Comparison of ENCODE assay signal across 14 mouse cellular contexts in genomic region chr11:102293971-102294370, GRCm38 (mm10). TPM values are rescaled to one million over a fixed set of nuclear protein-coding genes. Genes with fewer than 3 reads are reported as not detected.
DNase-seq lines count a peak whose midpoint lies in the region; ATAC-seq and TF ChIP-seq lines count a peak whose summit lies in the region.
"Had no signal": no experiment of that assay in that cellular context is flagged by ENCODE, and none has a peak within 500 bp of the region (broad histone marks: within the 10 kb centered on the region; RNA-seq: fewer than 3 reads in every experiment).

No protein-coding gene starts in this region.

- H3K9ac ChIP-seq in heart, postnatal 0 days (replicated peaks; ENCODE audit: low read depth, low read length), result peak overlapping the region; percentile 9; the same call in 1 of the 2 replicates
- no peak overlapping the region for H3K9ac ChIP-seq in neural tube, embryonic 11.5 days (ENCODE audit: low read length)
- H3K9ac ChIP-seq in hindbrain, embryonic 14.5 days, result peak overlapping the region; percentile 87; the same call in 1 of the 2 replicates
- H3K9ac ChIP-seq in neural tube, embryonic 13.5 days, result peak overlapping the region; percentile 97; the same call in 1 of the 2 replicates

- no peak overlapping the region for H3K4me3 ChIP-seq in heart, postnatal 0 days (ENCODE audit: low read depth, low read length)
- 0 out of 2 replicates have a peak overlapping the region, but pooled peaks have one; percentile 6 for H3K4me3 ChIP-seq in neural tube, embryonic 11.5 days (ENCODE audit: low read depth, low read length)
- H3K4me3 ChIP-seq in hindbrain, embryonic 14.5 days (replicated peaks; ENCODE audit: low read length), result no peak overlapping the region
- H3K4me3 ChIP-seq in neural tube, embryonic 13.5 days, result no peak overlapping the region
- H3K4me3 ChIP-seq: lung, embryonic 15.5 days had no signal

- intact Hi-C loops in heart, postnatal 14 days (cut with DNase I), result no loop called here

- H3K4me2 ChIP-seq in heart, postnatal 0 days (ENCODE audit: low read depth, low read length), result no peak overlapping the region
- H3K4me2 ChIP-seq in neural tube, embryonic 11.5 days (ENCODE audit: low read depth), result no peak overlapping the region
- 0 out of 2 replicates have a peak overlapping the region, but pooled peaks have one; percentile 94 for H3K4me2 ChIP-seq in hindbrain, embryonic 14.5 days (replicated peaks)
- H3K4me2 ChIP-seq in neural tube, embryonic 13.5 days, result peak overlapping the region; percentile 93

- H3K27ac ChIP-seq in heart, postnatal 0 days (ENCODE audit: low read depth), result no peak overlapping the region
- H3K27ac ChIP-seq in neural tube, embryonic 11.5 days (ENCODE audit: low read depth, low read length), result no peak overlapping the region
- no peak overlapping the region for H3K27ac ChIP-seq in hindbrain, embryonic 14.5 days
- H3K27ac ChIP-seq in neural tube, embryonic 13.5 days (replicated peaks), result no peak overlapping the region
- H3K27ac ChIP-seq: lung, embryonic 15.5 days had no signal

- no peak for ATAC-seq in heart, postnatal 0 days (ENCODE audit: insufficient read depth, low read depth)
- no peak for ATAC-seq in neural tube, embryonic 11.5 days (ENCODE audit: insufficient read depth, low FRiP score, low TSS enrichment)
- ATAC-seq in hindbrain, embryonic 14.5 days (ENCODE audit: low FRiP score), result no peak
- no peak for ATAC-seq in neural tube, embryonic 13.5 days (ENCODE audit: low read depth)
- ATAC-seq: Patski had no signal

- H3K9me3 ChIP-seq in heart, postnatal 0 days (replicated peaks; ENCODE audit: control insufficient read depth, low read length), result no peaks in the 10 kb centered on the region
- H3K9me3 ChIP-seq in neural tube, embryonic 11.5 days (ENCODE audit: control insufficient read depth, low read length), result no peaks in the 10 kb centered on the region
- no peaks in the 10 kb centered on the region for H3K9me3 ChIP-seq in hindbrain, embryonic 14.5 days (ENCODE audit: control insufficient read depth, low read length)
- no peaks in the 10 kb centered on the region for H3K9me3 ChIP-seq in neural tube, embryonic 13.5 days
- H3K9me3 ChIP-seq: embryonic facial prominence, embryonic 15.5 days; lung, embryonic 15.5 days had no signal

- H3K27me3 ChIP-seq in heart, postnatal 0 days (ENCODE audit: control insufficient read depth, insufficient read depth, low read length), result no peaks in the 10 kb centered on the region
- no peaks in the 10 kb centered on the region for H3K27me3 ChIP-seq in neural tube, embryonic 11.5 days (ENCODE audit: control insufficient read depth, insufficient read depth, low read length)
- H3K27me3 ChIP-seq in hindbrain, embryonic 14.5 days (ENCODE audit: control insufficient read depth, insufficient read depth, low read length), result no peaks in the 10 kb centered on the region
- no peaks in the 10 kb centered on the region for H3K27me3 ChIP-seq in neural tube, embryonic 13.5 days
- H3K27me3 ChIP-seq: embryonic facial prominence, embryonic 15.5 days; lung, embryonic 15.5 days; Patski had no signal

- TF ChIP-seq EP300 in heart, postnatal 0 days (IDR thresholded peaks at IDR 0.05; ENCODE audit: low read depth), result no peak

- DNase-seq in heart, postnatal 0 days (ENCODE audit: low spot score), result no peak
- no peak for DNase-seq in heart, postnatal 14 days
- DNase-seq in neural tube, embryonic 11.5 days (ENCODE audit: low spot score), result no peak
- DNase-seq in neural tube, embryonic 10.5 days (ENCODE audit: extremely low spot score, low spot score), result no peak
- no peak for DNase-seq in hindbrain, embryonic 14.5 days (ENCODE audit: low spot score)
- no peak for DNase-seq in right cerebral cortex, postnatal 10 days (ENCODE audit: low spot score in 2 of 2)
- DNase-seq: layer of hippocampus, adult 9-11 months; thymus, adult 18-20 months had no signal

- peaks cover 45% of the 10 kb centered on the region for H3K36me3 ChIP-seq in heart, postnatal 0 days (replicated peaks; ENCODE audit: control insufficient read depth, insufficient read depth, low read length)
- H3K36me3 ChIP-seq in neural tube, embryonic 11.5 days (ENCODE audit: control insufficient read depth, insufficient read depth, low read length), result peaks cover 17% of the 10 kb centered on the region
- H3K36me3 ChIP-seq in hindbrain, embryonic 14.5 days (replicated peaks; ENCODE audit: control insufficient read depth, insufficient read depth), result peaks cover 55% of the 10 kb centered on the region
- H3K36me3 ChIP-seq in neural tube, embryonic 13.5 days, result peaks cover 54% of the 10 kb centered on the region

- 91% methylated on average over 13 of the region's 13 CpGs for WGBS in heart, postnatal 0 days
- whole genome bisulfite sequencing in neural tube, embryonic 11.5 days, result 93% methylated on average over 13 of the region's 13 CpGs
- 94% methylated on average over 13 of the region's 13 CpGs for WGBS in hindbrain, embryonic 14.5 days
- 94% methylated on average over 13 of the region's 13 CpGs for WGBS in neural tube, embryonic 13.5 days

- H3K4me1 ChIP-seq in heart, postnatal 0 days (ENCODE audit: control insufficient read depth, insufficient read depth), result peaks cover 11% of the 10 kb centered on the region
- peaks cover 9% of the 10 kb centered on the region; the same call in 1 of the 2 replicates for H3K4me1 ChIP-seq in neural tube, embryonic 11.5 days (ENCODE audit: control insufficient read depth, insufficient read depth, low read length)
- peaks cover 21% of the 10 kb centered on the region for H3K4me1 ChIP-seq in hindbrain, embryonic 14.5 days (replicated peaks; ENCODE audit: control insufficient read depth, insufficient read depth, low read length)
- H3K4me1 ChIP-seq in neural tube, embryonic 13.5 days (replicated peaks), result peaks cover 30% of the 10 kb centered on the region

- no peak for TF ChIP-seq CTCF in heart, postnatal 0 days (IDR thresholded peaks at IDR 0.05; ENCODE audit: low read depth)

RNA-seq across cellular contexts. Expression of gene Atxn7l3, which starts 2.5 kb away (rescaled TPM):
- 32.5 and 36.2 TPM in 2 replicates for total RNA-seq in heart, postnatal 0 days (2014; rRNA removed; ENCODE audit: low replicate concordance)
- 5.2 and 5.4 TPM in 2 replicates for polyA plus RNA-seq in heart, postnatal 0 days (2015; fragmentation: Nextera tagmentation; extraction: Ambion mirVana)
- total RNA-seq in heart, postnatal 14 days (2021), result 10 to 100 TPM; 26.5 to 29.5 TPM
- 18.8 and 20.0 TPM in 2 replicates for polyA plus RNA-seq in neural tube, embryonic 11.5 days (2014; fragmentation: Nextera tagmentation; extraction: Ambion mirVana)
- 37.3 and 37.5 TPM in 2 replicates for polyA plus RNA-seq in hindbrain, embryonic 14.5 days (2014; fragmentation: Nextera tagmentation; extraction: Ambion mirVana)
- polyA plus RNA-seq in neural tube, embryonic 13.5 days (2015; fragmentation: Nextera tagmentation; extraction: Ambion mirVana), result 26.7 and 30.6 TPM in 2 replicates

RNA-seq across cellular contexts. Expression of gene Tmub2, which starts 9.2 kb away (rescaled TPM):
- 57.4 and 61.7 TPM in 2 replicates for total RNA-seq in heart, postnatal 0 days (2014; rRNA removed; ENCODE audit: low replicate concordance)
- 29.8 and 30.1 TPM in 2 replicates for polyA plus RNA-seq in heart, postnatal 0 days (2015; fragmentation: Nextera tagmentation; extraction: Ambion mirVana)
- 10 to 100 TPM; 26.6 TPM for total RNA-seq in heart, postnatal 14 days (2021)
- 61.7 and 64.5 TPM in 2 replicates for polyA plus RNA-seq in neural tube, embryonic 11.5 days (2014; fragmentation: Nextera tagmentation; extraction: Ambion mirVana)
- 74.3 and 77.8 TPM in 2 replicates for polyA plus RNA-seq in hindbrain, embryonic 14.5 days (2014; fragmentation: Nextera tagmentation; extraction: Ambion mirVana)
- 79.6 and 81.4 TPM in 2 replicates for polyA plus RNA-seq in neural tube, embryonic 13.5 days (2015; fragmentation: Nextera tagmentation; extraction: Ambion mirVana)

RNA-seq across cellular contexts. Expression of gene Asb16, which starts 25.4 kb away (rescaled TPM):
- total RNA-seq in heart, postnatal 0 days (2014; rRNA removed; ENCODE audit: low replicate concordance), result 0.99 and 1.2 TPM in 2 replicates
- 0.07 TPM in 2 replicates for polyA plus RNA-seq in heart, postnatal 0 days (2015; fragmentation: Nextera tagmentation; extraction: Ambion mirVana)
- under 1 TPM; 0.61 to 0.62 TPM for total RNA-seq in heart, postnatal 14 days (2021)
- polyA plus RNA-seq in neural tube, embryonic 11.5 days (2014; fragmentation: Nextera tagmentation; extraction: Ambion mirVana), result not detected in 2 replicates
- polyA plus RNA-seq in hindbrain, embryonic 14.5 days (2014; fragmentation: Nextera tagmentation; extraction: Ambion mirVana), result 0.07 and 0.18 TPM in 2 replicates
- polyA plus RNA-seq in neural tube, embryonic 13.5 days (2015; fragmentation: Nextera tagmentation; extraction: Ambion mirVana), result not detected in 2 replicates
- polyA plus RNA-seq: kidney, embryonic 16.5 days had no signal

RNA-seq across cellular contexts. Expression of gene Ubtf, which starts 25.6 kb away (rescaled TPM):
- 30.8 and 34.5 TPM in 2 replicates for total RNA-seq in heart, postnatal 0 days (2014; rRNA removed; ENCODE audit: low replicate concordance)
- polyA plus RNA-seq in heart, postnatal 0 days (2015; fragmentation: Nextera tagmentation; extraction: Ambion mirVana), result 36.5 and 42.5 TPM in 2 replicates
- total RNA-seq in heart, postnatal 14 days (2021), result 10 to 100 TPM; 60.1 to 69.7 TPM
- 86.0 and 93.2 TPM in 2 replicates for polyA plus RNA-seq in neural tube, embryonic 11.5 days (2014; fragmentation: Nextera tagmentation; extraction: Ambion mirVana)
- 70.0 and 76.0 TPM in 2 replicates for polyA plus RNA-seq in hindbrain, embryonic 14.5 days (2014; fragmentation: Nextera tagmentation; extraction: Ambion mirVana)
- polyA plus RNA-seq in neural tube, embryonic 13.5 days (2015; fragmentation: Nextera tagmentation; extraction: Ambion mirVana), result 78.2 and 83.9 TPM in 2 replicates

RNA-seq across cellular contexts. Expression of gene BC030867, which starts 45.3 kb away (rescaled TPM):
- total RNA-seq in heart, postnatal 0 days (2014; rRNA removed; ENCODE audit: low replicate concordance), result 3.9 and 5.6 TPM in 2 replicates
- polyA plus RNA-seq in heart, postnatal 0 days (2015; fragmentation: Nextera tagmentation; extraction: Ambion mirVana), result 2.2 and 2.9 TPM in 2 replicates
- total RNA-seq in heart, postnatal 14 days (2021), result under 1 TPM; 0.74 to 0.83 TPM
- polyA plus RNA-seq in neural tube, embryonic 11.5 days (2014; fragmentation: Nextera tagmentation; extraction: Ambion mirVana), result 17.9 and 18.6 TPM in 2 replicates
- 1.8 and 2.9 TPM in 2 replicates for polyA plus RNA-seq in hindbrain, embryonic 14.5 days (2014; fragmentation: Nextera tagmentation; extraction: Ambion mirVana)
- polyA plus RNA-seq in neural tube, embryonic 13.5 days (2015; fragmentation: Nextera tagmentation; extraction: Ambion mirVana), result 1.9 and 3.7 TPM in 2 replicates
- total RNA-seq: gastrocnemius, adult 18-20 months had no signal

Comparison
In these comparisons a context has a peak if more than half of its experiments do, and no peak if none do; other contexts are left out.
1. H3K4me2 ChIP-seq: peak in hindbrain, embryonic 14.5 days (single experiment) and neural tube, embryonic 13.5 days (single experiment); none in heart, postnatal 0 days (single experiment) and neural tube, embryonic 11.5 days (single experiment).